Mouse (Mus musculus): ENCODE data around the gene Mast3. TPM values are rescaled to one million over a fixed set of nuclear protein-coding genes. Genes with fewer than 3 reads are reported as not detected.
A peak's percentile ranks its signal among the peaks of the same experiment; 100 is the strongest.

The Mast3 gene
- total RNA-seq, 2 experiments from 2014 or later, result 12.3 to 14.6 TPM

- DNase-seq (ENCODE audit: low spot score in 2 of 2), result no peak
These were observed 57.5 kb downstream of the Mast3 start for GRCm38 (mm10) chr8:70747211-70747890.

GRCm38 (mm10) chr8:70746676-70747075 is 58.2 kb downstream of the Mast3 start:
- DNase-seq (ENCODE audit: low spot score in 2 of 2), result no peak

GRCm38 (mm10) chr8:70745691-70746220 is 59.1 kb downstream of the Mast3 start:
- DNase-seq (ENCODE audit: low spot score in 2 of 2), result no peak

- no peak for DNase-seq (ENCODE audit: low spot score in 2 of 2)
These were observed 60.0 kb downstream of the Mast3 start for GRCm38 (mm10) chr8:70744806-70745205.

GRCm38 (mm10) chr8:70743656-70744590 is 60.9 kb downstream of the Mast3 start:
- DNase-seq (ENCODE audit: low spot score in 2 of 2), result peak in 1 of 2 experiments; percentile 65

- no peak for DNase-seq (ENCODE audit: low spot score in 2 of 2)
These were observed 61.7 kb downstream of the Mast3 start for GRCm38 (mm10) chr8:70742981-70743655.

- no peak for DNase-seq (ENCODE audit: low spot score in 2 of 2)
These were observed 62.7 kb downstream of the Mast3 start for GRCm38 (mm10) chr8:70742176-70742575.

GRCm38 (mm10) chr8:70741661-70742060 is 63.2 kb downstream of the Mast3 start:
- no peak for DNase-seq (ENCODE audit: low spot score in 2 of 2)

- no peak for DNase-seq (ENCODE audit: low spot score in 2 of 2)
These were observed 66.6 kb downstream of the Mast3 start for GRCm38 (mm10) chr8:70738211-70738610.

- no peak for DNase-seq (ENCODE audit: low spot score in 2 of 2)
These were observed 67.1 kb downstream of the Mast3 start for GRCm38 (mm10) chr8:70737705-70738104.

GRCm38 (mm10) chr8:70730956-70731355 is 73.9 kb downstream of the Mast3 start:
- DNase-seq (ENCODE audit: low spot score in 2 of 2), result no peak

GRCm38 (mm10) chr8:70729808-70730475 is 74.9 kb downstream of the Mast3 start:
- DNase-seq (ENCODE audit: low spot score in 2 of 2), result no peak

Small RNA genes lying within 50 kb of the gene (microRNA-seq; reads per million reads assigned to microRNA genes)
- gene Mir7240, result not detected

Other genes with a start within 250 kb of the Mast3 start
- gene Isyna1, start 210.7 kb downstream of the Mast3 start, total RNA-seq (2021), result 10 to 100 TPM; 22.8 to 31.3 TPM
- gene Ssbp4, start 196.2 kb downstream of the Mast3 start, total RNA-seq (2021), result 10 to 100 TPM; 49.6 to 60.7 TPM
- gene Lrrc25, start 188.9 kb downstream of the Mast3 start, total RNA-seq (2021), result 1 to 10 TPM; 2.5 to 3.2 TPM
- gene Gdf15, start 172.6 kb downstream of the Mast3 start, total RNA-seq (2021), result under 1 TPM; 0.32 to 0.39 TPM
- gene Pgpep1, start 144.7 kb downstream of the Mast3 start, total RNA-seq (2021), result 10 to 100 TPM; 41.4 to 47.0 TPM
- 10 to 100 TPM; 70.1 to 84.7 TPM for gene Lsm4, start 131.8 kb downstream of the Mast3 start, total RNA-seq (2021)
- gene Jund, start 106.1 kb downstream of the Mast3 start, total RNA-seq (2021), result 100 to 1,000 TPM; 201 to 228 TPM
- not detected for gene Iqcn, start 101.6 kb downstream of the Mast3 start, total RNA-seq (2021)
- not detected for gene Gm3336, start 86.5 kb downstream of the Mast3 start, total RNA-seq (2021)
- 1 to 10 TPM; 1.4 to 1.5 TPM for gene Pde4c, start 81.3 kb downstream of the Mast3 start, total RNA-seq (2021)
- gene Rab3a, start 50.4 kb downstream of the Mast3 start, total RNA-seq (2021), result 10 to 100 TPM; 41.0 to 44.4 TPM
- gene Mpv17l2, start 44.1 kb downstream of the Mast3 start, total RNA-seq (2021), result 10 to 100 TPM; 27.0 to 27.4 TPM
- gene Pik3r2, start 28.3 kb downstream of the Mast3 start, total RNA-seq (2021), result 10 to 100 TPM; 65.2 to 73.0 TPM
- gene Il12rb1, start 3.4 kb upstream of the Mast3 start, total RNA-seq (2021), result not detected
- 1 to 10 TPM; 3.9 to 7.0 TPM for gene Arrdc2, start 34.7 kb upstream of the Mast3 start, total RNA-seq (2021)
- 1 to 10 TPM; 1.7 to 1.8 TPM for gene Kcnn1, start 58.2 kb upstream of the Mast3 start, total RNA-seq (2021)
- gene Ccdc124, start 68.9 kb upstream of the Mast3 start, total RNA-seq (2021), result 10 to 100 TPM; 37.5 to 40.1 TPM
- gene Slc5a5, start 87.7 kb upstream of the Mast3 start, total RNA-seq (2021), result not detected
- 1,000 to 10,000 TPM; 1,846 to 1,982 TPM for gene Rpl18a, start 92.4 kb upstream of the Mast3 start, total RNA-seq (2021)
- 10 to 100 TPM; 36.1 to 38.1 TPM for gene Map1s, start 100.9 kb upstream of the Mast3 start, total RNA-seq (2021)

Data from gastrocnemius, postnatal 4 days (tissue).